Mouse (Mus musculus) myocyte (in vitro differentiated cells): ENCODE data around the gene Bcl3.

Source experiments
- CEBPB ChIP-seq: IDR thresholded peaks from 2 replicates; pipeline ENCODE4 v1.6.1; 2011; ENCODE audit warnings: mild to moderate bottlenecking, moderate library complexity; ENCODE audit not compliant: poor library complexity, insufficient read depth, severe bottlenecking
- MAX ChIP-seq: IDR thresholded peaks from one replicate; pipeline ENCODE4 v1.6.1; 2011; ENCODE audit warnings: low read depth, mild to moderate bottlenecking, control low read depth
- POLR2A ChIP-seq: IDR thresholded peaks from one replicate; pipeline ENCODE4 v1.6.1; 2011; ENCODE audit warnings: low read depth, mild to moderate bottlenecking, control low read depth, moderate library complexity; ENCODE audit not compliant: insufficient read length
- POLR2AphosphoS2 ChIP-seq: IDR thresholded peaks from one replicate; pipeline ENCODE4 v1.6.1; 2011; ENCODE audit warnings: low read depth, control low read depth; ENCODE audit not compliant: insufficient read length
- REST ChIP-seq: IDR thresholded peaks from one replicate; pipeline ENCODE4 v1.6.1; 2011; ENCODE audit warnings: mild to moderate bottlenecking, control low read depth, moderate library complexity; ENCODE audit not compliant: insufficient read depth, insufficient read length
- USF1 ChIP-seq: IDR thresholded peaks from one replicate; pipeline ENCODE4 v1.6.1; 2011; ENCODE audit warnings: low read depth, mild to moderate bottlenecking, control low read depth, moderate library complexity

- TF ChIP-seq CEBPB, result no peak
- TF ChIP-seq USF1, result no peak
- peak; percentile 28 for TF ChIP-seq POLR2A
- no peak for TF ChIP-seq REST
- no peak for TF ChIP-seq MAX
- TF ChIP-seq POLR2AphosphoS2, result no peak
These were observed 1.8 kb upstream of the Bcl3 start for GRCm38 (mm10) chr7:19824182-19824973.
